Mouse (Mus musculus) cerebellum, adult 11-12 months (tissue): Measurements from ENCODE around the gene Adam17.
"Not testable (repeated sequence)": the region's sequence is repeated elsewhere in the genome, so short reads cannot be mapped to it uniquely, and the experiment has no call there.

Source experiments
- DNase-seq: peaks from one replicate; pipeline ENCODE4 v3.0.0; 2022

Adam17 gene

GRCm38 (mm10) chr12:21373100-21373819 is at the start of gene Adam17:
TSS of gene Adam17 (minus strand) at chr12:21373632.
- peak; percentile 96 for DNase-seq

GRCm38 (mm10) chr12:21418621-21419131 is 45.2 kb upstream of the Adam17 start:
- peak; percentile 62 for DNase-seq

- no peak for DNase-seq
Observed at GRCm38 (mm10) chr12:21418083-21418482, 44.7 kb upstream of the Adam17 start.

- DNase-seq = peak; percentile 98
Observed at GRCm38 (mm10) chr12:21417100-21418070, 44.0 kb upstream of the Adam17 start, which contains the start of gene Ywhaq. TSS of gene Ywhaq (minus strand) at chr12:21417637.

- DNase-seq = peak; percentile 64
Observed at GRCm38 (mm10) chr12:21416506-21416905, 43.1 kb upstream of the Adam17 start.

GRCm38 (mm10) chr12:21410620-21411019 is 37.2 kb upstream of the Adam17 start:
- no peak for DNase-seq

GRCm38 (mm10) chr12:21409651-21410050 is 36.2 kb upstream of the Adam17 start:
- DNase-seq = no peak

GRCm38 (mm10) chr12:21408789-21409367 is 35.4 kb upstream of the Adam17 start:
- DNase-seq = no peak

GRCm38 (mm10) chr12:21402771-21403170 is 29.3 kb upstream of the Adam17 start:
- no peak for DNase-seq

GRCm38 (mm10) chr12:21386201-21386600 is 12.8 kb upstream of the Adam17 start:
- no peak for DNase-seq

- not testable (repeated sequence) for DNase-seq
Observed at GRCm38 (mm10) chr12:21378765-21379346, 5.4 kb upstream of the Adam17 start.

- peak; percentile 13 for DNase-seq
Observed at GRCm38 (mm10) chr12:21375376-21376157, 2.1 kb upstream of the Adam17 start.

GRCm38 (mm10) chr12:21373820-21374475 is 516 bp upstream of the Adam17 start:
- DNase-seq = no peak

- no peak for DNase-seq
Observed at GRCm38 (mm10) chr12:21370035-21370611, 3.3 kb downstream of the Adam17 start.

GRCm38 (mm10) chr12:21369087-21369410 is 4.4 kb downstream of the Adam17 start:
- DNase-seq = no peak

GRCm38 (mm10) chr12:21368376-21369086 is 4.9 kb downstream of the Adam17 start:
- DNase-seq = no peak

- DNase-seq = no peak
Observed at GRCm38 (mm10) chr12:21364624-21365435, 8.6 kb downstream of the Adam17 start.

GRCm38 (mm10) chr12:21363195-21363594 is 10.2 kb downstream of the Adam17 start:
- DNase-seq = no peak

GRCm38 (mm10) chr12:21362686-21363085 is 10.7 kb downstream of the Adam17 start:
- no peak for DNase-seq
